Mouse (Mus musculus) G1E-ER4 (cell line): Measurements from ENCODE around the gene Pacs2. TPM values are rescaled to one million over a fixed set of nuclear protein-coding genes. Genes with fewer than 3 reads are reported as not detected.

Experiments
- GATA1 ChIP-seq: IDR thresholded peaks from one replicate; pipeline ENCODE4 v1.8.0; 2012; ENCODE audit warnings: low read length, inconsistent platforms
- polyA plus RNA-seq: library from polyadenylated mRNA; stranded (reverse); fragments of >175 nt; gene quantifications from 2 replicates; pipeline ENCODE4 v1.2.3, GENCODE M21; 2012

Gene Pacs2
- polyA plus RNA-seq, 1 experiment = 24.7 TPM

- TF ChIP-seq GATA1 = no peak
Measured at GRCm38 (mm10) chr12:113089107-113089506, 74.8 kb downstream of the Pacs2 start.

DNA sequence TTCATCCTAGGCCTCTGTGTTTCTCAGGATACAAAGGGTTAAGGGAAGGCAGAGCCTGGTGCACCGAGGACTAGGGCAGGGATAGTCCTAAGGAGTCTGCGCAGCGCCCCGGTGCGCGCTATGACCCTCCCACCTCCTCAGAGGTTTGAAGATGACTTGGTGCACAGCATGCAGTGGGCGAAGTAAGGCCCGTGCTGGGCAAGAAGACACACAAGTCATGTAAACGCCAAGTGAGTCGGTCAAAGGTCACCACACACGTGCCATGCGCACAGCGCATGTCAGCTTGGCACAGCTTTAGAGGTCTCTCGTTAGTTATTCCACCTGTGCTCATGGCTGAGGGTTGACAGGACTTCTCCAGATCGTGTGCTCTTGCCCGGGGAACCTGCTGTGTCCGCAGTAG lies 75.7 kb downstream of the Pacs2 start:
- TF ChIP-seq GATA1 = no peak

DNA sequence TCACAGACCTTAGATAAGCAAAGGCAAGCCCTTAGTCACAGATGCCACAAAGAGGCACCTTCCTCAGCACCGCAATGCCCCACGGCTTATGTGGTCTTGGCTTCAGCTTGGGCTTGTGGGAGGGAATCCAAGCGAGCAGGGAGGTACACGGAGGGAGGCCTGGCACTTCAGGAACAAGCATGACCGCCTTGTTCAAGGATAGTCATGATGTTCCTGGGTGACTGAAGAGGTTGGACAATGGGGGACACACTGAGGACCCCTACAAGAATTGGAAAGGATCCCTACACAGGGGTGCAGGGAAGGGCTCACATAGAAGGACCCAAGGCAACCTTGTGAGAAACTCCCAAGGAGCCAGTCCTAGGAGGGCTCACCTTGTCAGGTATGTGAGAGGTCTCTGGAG lies 82.7 kb downstream of the Pacs2 start:
- no peak for TF ChIP-seq GATA1

GRCm38 (mm10) chr12:113097749-113098281 lies 83.5 kb downstream of the Pacs2 start, which contains the start of gene Mta1:
TSS of gene Mta1 (plus strand) at chr12:113098278.
- no peak for TF ChIP-seq GATA1

- TF ChIP-seq GATA1 = no peak
Measured at GRCm38 (mm10) chr12:113098530-113099151, 84.3 kb downstream of the Pacs2 start.

DNA sequence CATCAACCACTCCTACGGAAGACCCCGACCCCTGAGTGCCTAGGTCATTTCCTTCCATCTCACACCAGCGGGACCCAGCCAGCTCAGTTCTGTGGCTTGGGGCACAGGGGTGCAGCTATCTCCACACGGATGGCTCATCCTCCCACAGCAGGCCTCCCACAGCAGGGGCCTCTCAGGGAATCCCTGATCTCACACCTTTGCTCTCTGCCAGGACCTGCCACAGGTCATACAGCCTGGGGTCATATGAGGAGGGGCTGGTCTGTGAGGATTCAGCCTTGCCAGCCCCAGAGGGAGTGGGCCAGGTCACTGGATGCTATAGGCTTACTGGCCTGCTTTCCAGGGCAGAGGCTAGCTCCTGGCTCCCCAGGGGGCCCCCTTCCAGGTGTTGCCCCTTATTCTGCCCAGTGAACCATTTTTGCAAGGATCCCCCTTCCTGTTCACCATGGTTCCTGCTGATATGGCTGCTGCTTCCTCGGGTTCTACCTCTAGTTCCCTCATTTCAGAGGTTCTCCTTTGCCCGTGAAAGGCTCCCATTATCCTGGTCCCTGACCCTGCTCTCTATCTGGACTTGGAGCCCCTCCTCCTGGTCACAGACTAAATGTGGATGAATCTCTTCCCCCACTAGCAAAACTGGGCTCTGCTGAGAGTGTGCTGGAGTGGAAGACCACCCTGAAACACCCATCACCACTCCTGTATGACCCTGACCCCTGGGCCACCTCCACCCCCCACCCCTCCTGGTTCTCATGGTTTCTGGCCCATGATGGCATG lies 85.3 kb downstream of the Pacs2 start:
- TF ChIP-seq GATA1 = no peak

DNA sequence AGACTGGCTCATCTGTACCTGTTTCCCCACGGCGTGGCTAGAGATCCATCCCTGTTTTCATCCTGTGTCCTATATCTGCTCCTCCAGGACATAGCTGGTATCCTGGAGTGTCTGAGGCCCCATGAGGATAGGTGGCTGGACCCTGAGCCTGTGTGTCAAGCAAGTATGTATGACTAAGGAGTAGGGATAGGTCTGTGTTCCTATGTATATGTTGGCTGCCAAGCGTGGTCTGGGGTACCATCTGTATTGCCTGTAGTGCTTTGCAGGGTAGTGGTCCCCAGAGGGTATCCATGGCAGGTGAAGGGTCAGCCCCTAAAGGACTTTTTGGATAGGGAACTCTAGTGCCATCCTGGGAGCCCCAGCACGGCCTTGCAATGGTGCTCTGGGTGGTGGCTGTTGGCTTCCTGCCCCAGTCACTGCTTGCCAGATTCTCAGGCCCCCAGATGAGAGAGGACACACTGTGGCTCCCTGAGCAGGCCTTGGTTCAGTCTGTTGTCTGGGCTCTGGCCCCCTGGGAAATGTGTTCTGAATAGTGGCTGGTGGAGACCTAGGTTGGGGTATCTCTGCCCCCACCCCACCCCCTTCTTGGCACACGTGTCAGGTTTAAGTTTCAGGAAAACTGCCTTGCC lies 86.3 kb downstream of the Pacs2 start:
- TF ChIP-seq GATA1 = no peak

- TF ChIP-seq GATA1 = no peak
Measured at GRCm38 (mm10) chr12:113101251-113101960, 87.1 kb downstream of the Pacs2 start.

DNA sequence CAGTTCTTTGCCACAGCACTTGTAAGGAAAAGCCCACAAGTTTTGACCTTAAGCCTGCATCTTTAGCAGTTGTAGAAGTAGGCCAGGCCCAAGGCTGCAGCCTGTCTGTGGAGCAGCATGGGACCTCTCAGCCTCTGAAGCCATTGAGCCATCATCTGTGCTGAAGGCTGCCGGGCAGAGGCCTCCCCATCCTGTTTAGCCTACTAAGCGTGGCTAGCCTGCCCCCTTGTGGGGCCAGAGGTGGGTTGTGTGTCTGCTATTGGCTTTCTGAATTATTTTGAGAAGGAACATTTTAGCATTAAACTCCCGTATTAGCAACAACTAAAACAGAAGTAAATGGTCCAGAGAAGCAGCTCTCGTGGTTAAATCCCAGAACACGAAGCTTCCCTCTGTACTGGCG lies 88.2 kb downstream of the Pacs2 start:
- no peak for TF ChIP-seq GATA1

DNA sequence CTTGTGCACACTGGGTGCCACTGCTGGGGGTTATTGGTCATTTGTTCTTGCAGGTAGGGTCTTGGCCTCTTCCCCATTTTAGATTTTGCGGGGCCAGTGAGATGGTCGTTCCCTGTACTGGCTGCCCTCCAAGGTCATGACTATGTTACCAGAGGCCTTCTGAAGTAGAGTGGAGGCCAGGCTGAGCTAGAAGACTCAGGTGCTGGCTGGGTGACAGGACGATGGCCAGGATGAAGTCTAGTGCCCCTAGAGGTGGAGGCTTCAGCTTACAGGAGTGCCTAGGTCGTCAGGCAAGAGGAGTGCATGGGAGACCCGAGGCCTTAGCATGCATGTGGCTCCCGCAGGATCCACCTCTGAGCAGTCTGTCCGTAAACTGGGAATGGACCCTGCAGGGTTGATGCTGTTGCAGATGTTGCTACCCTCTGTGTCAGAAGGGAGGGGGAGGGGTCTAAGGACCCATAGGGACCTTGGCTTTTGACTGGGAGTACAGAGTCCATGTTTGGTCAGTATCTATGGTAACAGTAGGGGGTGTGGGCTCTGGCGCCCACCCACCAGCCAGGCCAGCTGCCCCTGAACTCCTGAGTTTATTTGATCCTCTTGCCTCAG lies 89.6 kb downstream of the Pacs2 start:
- TF ChIP-seq GATA1 = no peak

DNA sequence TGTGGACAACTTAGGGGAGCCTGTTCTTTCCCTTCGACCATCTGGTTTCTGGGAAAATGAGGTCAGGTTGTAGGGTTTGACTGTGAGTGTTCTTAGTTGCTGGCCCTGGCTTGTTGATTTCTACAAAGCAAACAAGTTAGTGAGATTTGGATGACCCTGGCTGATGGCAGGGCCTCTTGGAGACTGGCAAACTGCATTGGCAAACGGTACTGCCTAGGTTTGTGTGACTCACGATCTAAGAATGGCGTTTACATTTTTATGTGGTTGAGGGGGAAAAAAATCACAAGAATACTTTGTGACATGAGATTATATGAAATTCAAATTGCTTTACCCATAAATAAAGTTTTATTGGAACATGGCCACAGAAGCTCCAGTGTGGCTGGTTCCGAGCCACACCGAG lies 92.1 kb downstream of the Pacs2 start:
- no peak for TF ChIP-seq GATA1

DNA sequence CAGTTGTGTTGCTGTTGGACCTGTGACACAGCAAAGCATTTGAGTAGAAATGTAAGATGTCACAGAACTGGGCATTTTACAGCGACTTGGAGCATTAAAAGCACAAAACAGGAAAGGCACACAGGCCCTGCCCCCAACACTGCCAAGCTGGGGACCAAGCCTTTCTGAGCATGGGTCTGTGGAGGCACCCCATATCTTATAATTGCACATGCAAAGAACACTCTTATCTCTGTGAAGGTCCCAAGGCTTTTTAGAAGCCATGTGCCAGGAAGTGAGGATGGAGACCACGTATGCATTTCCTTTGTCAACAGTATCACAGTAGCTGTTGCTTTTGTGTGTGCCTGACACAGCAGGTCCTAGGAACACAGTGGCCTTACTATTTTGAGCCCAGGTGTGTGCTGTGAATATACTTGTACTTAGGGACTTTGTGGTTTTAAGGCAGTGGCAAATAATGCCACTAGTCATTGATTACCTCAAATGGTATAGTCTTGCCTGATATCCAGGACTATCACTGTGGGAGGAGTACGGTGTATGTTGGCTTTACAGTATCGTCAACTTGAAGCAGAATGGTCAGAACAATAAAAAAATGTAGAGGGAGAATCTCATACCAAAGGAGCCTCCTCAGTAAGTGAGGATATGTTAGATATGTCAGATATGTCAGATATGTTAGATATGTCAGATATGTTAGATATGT lies 93.3 kb downstream of the Pacs2 start:
- no peak for TF ChIP-seq GATA1

GRCm38 (mm10) chr12:113108528-113109283 lies 94.4 kb downstream of the Pacs2 start:
- no peak for TF ChIP-seq GATA1

- TF ChIP-seq GATA1 = no peak
Measured at GRCm38 (mm10) chr12:113109801-113110200, 95.5 kb downstream of the Pacs2 start.
